Mouse (Mus musculus): ENCODE measurements around the gene Mab21l2.

The Mab21l2 gene

GRCm38 (mm10) chr3:86548091-86549015 lies at the start of gene Mab21l2:
Gene Mab21l2 (minus strand): TSS chr3:86548629.
- DNase-seq (ENCODE audit: low spot score in 2 of 2): no peak

- no peak for DNase-seq (ENCODE audit: low spot score in 2 of 2)
Measured at GRCm38 (mm10) chr3:86575312-86575711, 26.9 kb upstream of the Mab21l2 start.

- no peak for DNase-seq (ENCODE audit: low spot score in 2 of 2)
Measured at GRCm38 (mm10) chr3:86572519-86573244, 24.3 kb upstream of the Mab21l2 start.

GRCm38 (mm10) chr3:86571518-86571917 lies 23.1 kb upstream of the Mab21l2 start:
- no peak for DNase-seq (ENCODE audit: low spot score in 2 of 2)

- DNase-seq (ENCODE audit: low spot score in 2 of 2): no peak
Measured at GRCm38 (mm10) chr3:86567312-86567711, 18.9 kb upstream of the Mab21l2 start.

GRCm38 (mm10) chr3:86561396-86561795 lies 13.0 kb upstream of the Mab21l2 start:
- no peak for DNase-seq (ENCODE audit: low spot score in 2 of 2)

GRCm38 (mm10) chr3:86561023-86561344 lies 12.6 kb upstream of the Mab21l2 start:
- no peak for DNase-seq (ENCODE audit: low spot score in 2 of 2)

- no peak for DNase-seq (ENCODE audit: low spot score in 2 of 2)
Measured at GRCm38 (mm10) chr3:86560281-86561022, 12.0 kb upstream of the Mab21l2 start.

GRCm38 (mm10) chr3:86559635-86560034 lies 11.2 kb upstream of the Mab21l2 start:
- no peak for DNase-seq (ENCODE audit: low spot score in 2 of 2)

- no peak for DNase-seq (ENCODE audit: low spot score in 2 of 2)
Measured at GRCm38 (mm10) chr3:86558976-86559375, 10.5 kb upstream of the Mab21l2 start.

GRCm38 (mm10) chr3:86552170-86552569 lies 3.7 kb upstream of the Mab21l2 start:
- no peak for DNase-seq (ENCODE audit: low spot score in 2 of 2)

GRCm38 (mm10) chr3:86551011-86551728 lies 2.7 kb upstream of the Mab21l2 start:
- no peak for DNase-seq (ENCODE audit: low spot score in 2 of 2)

GRCm38 (mm10) chr3:86550301-86551010 lies 2.0 kb upstream of the Mab21l2 start:
- no peak for DNase-seq (ENCODE audit: low spot score in 2 of 2)

GRCm38 (mm10) chr3:86547251-86547791 lies 1.1 kb downstream of the Mab21l2 start:
- no peak for DNase-seq (ENCODE audit: low spot score in 2 of 2)

- peak; percentile 34 to 60 for DNase-seq (ENCODE audit: low spot score in 2 of 2)
Measured at GRCm38 (mm10) chr3:86546471-86547250, 1.8 kb downstream of the Mab21l2 start.

- DNase-seq (ENCODE audit: low spot score in 2 of 2): no peak
Measured at GRCm38 (mm10) chr3:86545945-86546344, 2.5 kb downstream of the Mab21l2 start.

GRCm38 (mm10) chr3:86544785-86545184 lies 3.6 kb downstream of the Mab21l2 start:
- no peak for DNase-seq (ENCODE audit: low spot score in 2 of 2)

- DNase-seq (ENCODE audit: low spot score in 2 of 2): no peak
Measured at GRCm38 (mm10) chr3:86541863-86542397, 6.5 kb downstream of the Mab21l2 start.

GRCm38 (mm10) chr3:86541074-86541614 lies 7.3 kb downstream of the Mab21l2 start:
- DNase-seq (ENCODE audit: low spot score in 2 of 2): no peak

Data from right cerebral cortex, adult 2 months (tissue).